Mouse (Mus musculus) embryonic facial prominence, embryonic 12.5 days (tissue): Measurements from ENCODE around the gene Spint2. TPM values are rescaled to one million over a fixed set of nuclear protein-coding genes. Genes with fewer than 3 reads are reported as not detected.

Source experiments
- ATAC-seq: fragments of 200-750 bp; cut with Nextera tagmentation; 2 replicates; pipeline ENCODE4 v1.8.0; 2017; ENCODE audit not compliant: insufficient number of reproducible peaks, insufficient read depth, low FRiP score, low TSS enrichment
- H3K27ac ChIP-seq: fragments of 300-500 bp; sonication (generic); 2 replicates; pipeline ENCODE4 v1.5.1; 2016; ENCODE audit warnings: mild to moderate bottlenecking
- H3K27me3 ChIP-seq: fragments of 300-500 bp; sonication (generic); 2 replicates; pipeline ENCODE4 v1.6.1; 2016; ENCODE audit warnings: mild to moderate bottlenecking, moderate library complexity
- H3K36me3 ChIP-seq: fragments of 300-500 bp; sonication (generic); 2 replicates; pipeline ENCODE4 v1.6.1; 2016; ENCODE audit warnings: mild to moderate bottlenecking
- H3K4me1 ChIP-seq: fragments of 300-500 bp; sonication (generic); 2 replicates; pipeline ENCODE4 v1.6.1; 2016
- H3K4me2 ChIP-seq: fragments of 300-500 bp; sonication (generic); replicated peaks from 2 replicates; pipeline ENCODE4 v1.6.1; 2016; ENCODE audit warnings: mild to moderate bottlenecking, moderate library complexity
- H3K4me3 ChIP-seq: fragments of 300-500 bp; sonication (generic); 2 replicates; pipeline ENCODE4 v1.5.1; 2016; ENCODE audit warnings: mild to moderate bottlenecking
- H3K9ac ChIP-seq: fragments of 300-500 bp; sonication (generic); 2 replicates; pipeline ENCODE4 v1.6.1; 2016; ENCODE audit warnings: mild to moderate bottlenecking, moderate library complexity
- H3K9me3 ChIP-seq: fragments of 300-500 bp; sonication (generic); 2 replicates; pipeline ENCODE4 v1.6.1; 2016; ENCODE audit warnings: mild to moderate bottlenecking, moderate library complexity
- WGBS: fragments of 180-500 bp; shearing (Covaris S2); methylation state at CpG from one replicate; pipeline ENCODE4 v1.1.7; 2016; 5-methylcytosine and 5-hydroxymethylcytosine counted together
- polyA plus RNA-seq: library from polyadenylated mRNA; unstranded; fragments of >200 nt; fragmentation: Nextera tagmentation; extraction: Ambion mirVana; gene quantifications from 2 replicates; pipeline ENCODE4 v1.2.1, GENCODE M21; 2016

Gene Spint2
- polyA plus RNA-seq, 1 experiment from 2014 or later, result 94.0 TPM

GRCm38 (mm10) chr7:29313572-29314261 lies 32.0 kb upstream of the Spint2 start:
- no peaks in the 10 kb centered on the region for H3K36me3 ChIP-seq
- no peak overlapping the region for H3K9ac ChIP-seq
- no peak overlapping the region for H3K4me3 ChIP-seq
- no peak for ATAC-seq
- H3K27ac ChIP-seq, result 0 out of 2 replicates have a peak overlapping the region, but pooled peaks have one; percentile 23
- no peaks in the 10 kb centered on the region for H3K27me3 ChIP-seq
- H3K4me1 ChIP-seq, result peaks cover 67% of the 10 kb centered on the region
- H3K9me3 ChIP-seq, result no peaks in the 10 kb centered on the region
- H3K4me2 ChIP-seq, result peak overlapping the region; percentile 16; the same call in 1 of the 2 replicates
- WGBS, result 52% methylated on average over 9 of the region's 9 CpGs

GRCm38 (mm10) chr7:29313051-29313450 lies 31.3 kb upstream of the Spint2 start:
- Histone ChIP-seq H3K4me2 (peak overlapping the region; percentile 16), H3K27ac (no peak overlapping the region), H3K9me3 (no peaks in the 10 kb centered on the region), H3K36me3 (no peaks in the 10 kb centered on the region), H3K9ac (no peak overlapping the region), H3K4me3 (no peak overlapping the region), H3K4me1 (peaks cover 67% of the 10 kb centered on the region), H3K27me3 (no peaks in the 10 kb centered on the region)
- 43% methylated on average over 9 of the region's 9 CpGs for WGBS
- no peak for ATAC-seq

GRCm38 (mm10) chr7:29309749-29310148 lies 28.0 kb upstream of the Spint2 start:
- Histone ChIP-seq H3K9ac (peak overlapping the region; percentile 73), H3K36me3 (no peaks in the 10 kb centered on the region), H3K27me3 (peaks cover 12% of the 10 kb centered on the region; the same call in 1 of the 2 replicates), H3K4me2 (peak overlapping the region; percentile 95), H3K27ac (no peak overlapping the region), H3K4me1 (peaks cover 55% of the 10 kb centered on the region), H3K9me3 (no peaks in the 10 kb centered on the region), H3K4me3 (peak overlapping the region; percentile 46)
- WGBS, result 12% methylated on average over 5 of the region's 5 CpGs
- ATAC-seq, result no peak

GRCm38 (mm10) chr7:29309221-29309721 lies 27.6 kb upstream of the Spint2 start:
- Histone ChIP-seq H3K4me1 (peaks cover 54% of the 10 kb centered on the region), H3K36me3 (no peaks in the 10 kb centered on the region), H3K4me3 (peak overlapping the region; percentile 46), H3K9me3 (no peaks in the 10 kb centered on the region), H3K9ac (peak overlapping the region; percentile 73), H3K4me2 (peak overlapping the region; percentile 95), H3K27me3 (peaks cover 17% of the 10 kb centered on the region; the same call in 1 of the 2 replicates), H3K27ac (peak overlapping the region; percentile 27; the same call in 1 of the 2 replicates)
- no peak for ATAC-seq
- WGBS, result 1% methylated on average over 33 of the region's 36 CpGs

GRCm38 (mm10) chr7:29307350-29308104 lies 25.8 kb upstream of the Spint2 start:
- peak overlapping the region; percentile 71 for H3K4me3 ChIP-seq
- peak overlapping the region; percentile 69 for H3K9ac ChIP-seq
- H3K4me1 ChIP-seq, result peaks cover 49% of the 10 kb centered on the region
- H3K9me3 ChIP-seq, result no peaks in the 10 kb centered on the region
- H3K4me2 ChIP-seq, result peak overlapping the region; percentile 95
- H3K27me3 ChIP-seq, result peaks cover 21% of the 10 kb centered on the region; the same call in 1 of the 2 replicates
- no peak overlapping the region for H3K27ac ChIP-seq
- H3K36me3 ChIP-seq, result no peaks in the 10 kb centered on the region
- peak; percentile 77 for ATAC-seq
- 2% methylated on average over 38 of the region's 42 CpGs for WGBS

GRCm38 (mm10) chr7:29306619-29307018 lies 24.9 kb upstream of the Spint2 start:
- ATAC-seq, result no peak
- no peaks in the 10 kb centered on the region for H3K36me3 ChIP-seq
- no peak overlapping the region for H3K4me3 ChIP-seq
- H3K27ac ChIP-seq, result no peak overlapping the region
- 26% methylated on average over 7 of the region's 7 CpGs for WGBS
- H3K4me2 ChIP-seq, result peak overlapping the region; percentile 95
- no peaks in the 10 kb centered on the region for H3K9me3 ChIP-seq
- H3K27me3 ChIP-seq, result peaks cover 21% of the 10 kb centered on the region; the same call in 1 of the 2 replicates
- peaks cover 49% of the 10 kb centered on the region for H3K4me1 ChIP-seq
- H3K9ac ChIP-seq, result no peak overlapping the region

GRCm38 (mm10) chr7:29306108-29306507 lies 24.4 kb upstream of the Spint2 start:
- no peak overlapping the region for H3K27ac ChIP-seq
- no peaks in the 10 kb centered on the region for H3K9me3 ChIP-seq
- H3K4me1 ChIP-seq, result peaks cover 51% of the 10 kb centered on the region
- ATAC-seq, result no peak
- no peak overlapping the region; the same call in 1 of the 2 replicates for H3K4me2 ChIP-seq
- no peaks in the 10 kb centered on the region for H3K36me3 ChIP-seq
- no peak overlapping the region for H3K4me3 ChIP-seq
- WGBS, result 43% methylated on average over 7 of the region's 7 CpGs
- no peak overlapping the region for H3K9ac ChIP-seq
- H3K27me3 ChIP-seq, result peaks cover 21% of the 10 kb centered on the region; the same call in 1 of the 2 replicates

GRCm38 (mm10) chr7:29305263-29305988 lies 23.7 kb upstream of the Spint2 start:
- H3K27ac ChIP-seq, result peak overlapping the region; percentile 60; the same call in 1 of the 2 replicates
- peak overlapping the region; percentile 59 for H3K4me3 ChIP-seq
- WGBS, result 16% methylated on average over 9 of the region's 9 CpGs
- no peak for ATAC-seq
- H3K4me1 ChIP-seq, result peaks cover 53% of the 10 kb centered on the region
- H3K4me2 ChIP-seq, result peak overlapping the region; percentile 96
- peak overlapping the region; percentile 66 for H3K9ac ChIP-seq
- no peaks in the 10 kb centered on the region for H3K9me3 ChIP-seq
- peaks cover 21% of the 10 kb centered on the region; the same call in 1 of the 2 replicates for H3K27me3 ChIP-seq
- H3K36me3 ChIP-seq, result no peaks in the 10 kb centered on the region

GRCm38 (mm10) chr7:29304463-29305262 lies 23.0 kb upstream of the Spint2 start:
- H3K27me3 ChIP-seq, result peaks cover 21% of the 10 kb centered on the region; the same call in 1 of the 2 replicates
- H3K4me2 ChIP-seq, result peak overlapping the region; percentile 96
- no peak for ATAC-seq
- H3K36me3 ChIP-seq, result no peaks in the 10 kb centered on the region
- H3K9me3 ChIP-seq, result no peaks in the 10 kb centered on the region
- peak overlapping the region; percentile 66 for H3K9ac ChIP-seq
- peak overlapping the region; percentile 60; the same call in 1 of the 2 replicates for H3K27ac ChIP-seq
- H3K4me1 ChIP-seq, result peaks cover 51% of the 10 kb centered on the region
- WGBS, result under 1% methylated on average over 44 of the region's 48 CpGs
- H3K4me3 ChIP-seq, result peak overlapping the region; percentile 59

- Histone ChIP-seq H3K4me2 (peak within 1 kb of the TSS; percentile 96), H3K4me1 (peaks cover 43% of the 10 kb centered on the region), H3K27me3 (peaks cover 21% of the 10 kb centered on the region; the same call in 1 of the 2 replicates), H3K36me3 (no peaks in the 10 kb centered on the region), H3K9me3 (no peaks in the 10 kb centered on the region), H3K27ac (peak within 1 kb of the TSS; percentile 60), H3K9ac (peak within 1 kb of the TSS; percentile 66), H3K4me3 (peak within 1 kb of the TSS; percentile 59)
- peak; percentile 81 for ATAC-seq
- 1% methylated on average over 66 of the region's 67 CpGs for WGBS
Observed at GRCm38 (mm10) chr7:29303738-29304462, 22.2 kb upstream of the Spint2 start, which contains the start of gene Dpf1. Gene Dpf1, plus strand, starts transcription at chr7:29303951.
